Mouse (Mus musculus) liver, postnatal 0 days (tissue): ENCODE measurements around the gene Cpt1a. TPM values are rescaled to one million over a fixed set of nuclear protein-coding genes. Genes with fewer than 3 reads are reported as not detected.

Experiments used
- ATAC-seq: fragments of 200-750 bp; cut with Nextera tagmentation; 2 replicates; pipeline ENCODE4 v1.8.0; 2017; ENCODE audit warnings: mild to moderate bottlenecking, moderate library complexity
- DNase-seq: peaks from one replicate; pipeline ENCODE4 v3.0.0-alpha.2; 2016
- H3K27ac ChIP-seq: fragments of 300-500 bp; sonication (generic); 2 replicates; pipeline ENCODE4 v1.5.1; 2014; ENCODE audit warnings: antibody characterized with exemption, moderate library complexity, mild to moderate bottlenecking, low read depth
- H3K27me3 ChIP-seq: fragments of 300-500 bp; sonication (generic); 2 replicates; pipeline ENCODE4 v1.6.1; 2014; ENCODE audit warnings: low read length, control low read depth, mixed read lengths; ENCODE audit not compliant: insufficient read depth
- H3K36me3 ChIP-seq: fragments of 300-500 bp; sonication (generic); replicated peaks from 2 replicates; pipeline ENCODE4 v1.6.1; 2014; ENCODE audit warnings: mild to moderate bottlenecking, control low read depth, low read length, moderate library complexity, mixed read lengths; ENCODE audit not compliant: insufficient read depth
- H3K4me1 ChIP-seq: fragments of 300-500 bp; sonication (generic); 2 replicates; pipeline ENCODE4 v1.6.1; 2014; ENCODE audit warnings: antibody characterized with exemption, mild to moderate bottlenecking, control low read depth; ENCODE audit not compliant: insufficient read depth
- H3K4me2 ChIP-seq: fragments of 300-500 bp; sonication (generic); 2 replicates; pipeline ENCODE4 v1.6.1; 2014; ENCODE audit warnings: low read depth, mild to moderate bottlenecking, low read length, moderate library complexity, mixed read lengths
- H3K4me3 ChIP-seq: fragments of 300-500 bp; sonication (generic); 2 replicates; pipeline ENCODE4 v1.5.1; 2014; ENCODE audit warnings: low read depth, low read length
- H3K9ac ChIP-seq: fragments of 300-500 bp; sonication (generic); replicated peaks from 2 replicates; pipeline ENCODE4 v1.6.1; 2014; ENCODE audit warnings: mild to moderate bottlenecking, moderate library complexity
- H3K9me3 ChIP-seq: fragments of 300-500 bp; sonication (generic); 2 replicates; pipeline ENCODE4 v1.6.1; 2016; ENCODE audit warnings: mild to moderate bottlenecking, control low read depth, low read length, mixed read lengths
- CTCF ChIP-seq: sonication (generic); IDR thresholded peaks from 2 replicates; pipeline ENCODE4 v1.5.1; 2016; ENCODE audit warnings: antibody characterized with exemption, low read depth
- EP300 ChIP-seq: IDR thresholded peaks from 2 replicates; pipeline ENCODE4 v1.6.1; 2016; ENCODE audit warnings: antibody characterized with exemption, low read depth, mild to moderate bottlenecking
- WGBS: fragments of 180-500 bp; shearing (Covaris S2); extraction: QIAGEN DNeasy Blood & Tissue Kit; methylation state at CpG from one replicate; pipeline ENCODE4 v1.1.7; 2014; ENCODE audit not compliant: insufficient replicate concordance; 5-methylcytosine and 5-hydroxymethylcytosine counted together
- microRNA-seq: library from miRNA; unstranded; fragments of <30 nt; microRNA quantifications from one replicate; pipeline ENCODE4, GENCODE M21; 2016
- polyA plus RNA-seq: library from polyadenylated mRNA; unstranded; fragments of >200 nt; fragmentation: Nextera tagmentation; extraction: Ambion mirVana; gene quantifications from 2 replicates; pipeline ENCODE4 v1.2.1, GENCODE M21; 2015

Gene Cpt1a
- polyA plus RNA-seq, 1 experiment from 2014 or later: 140 TPM

- H3K36me3 ChIP-seq: no peaks in the 10 kb centered on the region
Observed at GRCm38 (mm10) chr19:3434641-3435040, 112.5 kb downstream of the Cpt1a start.

More at GRCm38 (mm10) chr19:3434641-3435040, 112.5 kb downstream of the Cpt1a start:
- DNase-seq (no peak), ATAC-seq (no peak)
- WGBS: 43% methylated on average over 4 of the region's 4 CpGs
- Histone ChIP-seq H3K4me1 (no peaks in the 10 kb centered on the region), H3K4me3 (no peak overlapping the region), H3K9me3 (no peaks in the 10 kb centered on the region), H3K9ac (no peak overlapping the region), H3K4me2 (no peak overlapping the region), H3K27ac (no peak overlapping the region), H3K27me3 (no peaks in the 10 kb centered on the region)
- TF ChIP-seq EP300: no peak
- no peak for TF ChIP-seq CTCF

Small RNAs within 50 kb of the gene (microRNA-seq; reads per million reads assigned to microRNA genes)
- not detected for gene Mir6984

Other genes starting within 250 kb of the Cpt1a start
- 43.9 and 45.5 TPM in 2 replicates for gene Mrpl21, start 39.4 kb upstream of the Cpt1a start, polyA plus RNA-seq
- 1.4 and 1.8 TPM in 2 replicates for gene Ighmbp2, start 39.3 kb upstream of the Cpt1a start, polyA plus RNA-seq
- gene Tesmin, start 66.5 kb downstream of the Cpt1a start, polyA plus RNA-seq: 0.80 and 0.91 TPM in 2 replicates
- 0.14 TPM in 1 of 2 replicates, not detected in the other for gene Gal, start 92.2 kb downstream of the Cpt1a start, polyA plus RNA-seq